Mouse (Mus musculus) cerebellum, postnatal 4 days (tissue): ENCODE results near the gene Nsa2.

Experiments
- DNase-seq, 2 experiments: peaks; one replicate each; pipeline ENCODE4 v3.0.0; 2022; ENCODE audit warnings: low spot score in 2 of 2, mixed read lengths in 1 of 2

Nsa2 gene

GRCm38 (mm10) chr13:97087421-97087820, 50.3 kb downstream of the Nsa2 start:
- no peak for DNase-seq

DNA sequence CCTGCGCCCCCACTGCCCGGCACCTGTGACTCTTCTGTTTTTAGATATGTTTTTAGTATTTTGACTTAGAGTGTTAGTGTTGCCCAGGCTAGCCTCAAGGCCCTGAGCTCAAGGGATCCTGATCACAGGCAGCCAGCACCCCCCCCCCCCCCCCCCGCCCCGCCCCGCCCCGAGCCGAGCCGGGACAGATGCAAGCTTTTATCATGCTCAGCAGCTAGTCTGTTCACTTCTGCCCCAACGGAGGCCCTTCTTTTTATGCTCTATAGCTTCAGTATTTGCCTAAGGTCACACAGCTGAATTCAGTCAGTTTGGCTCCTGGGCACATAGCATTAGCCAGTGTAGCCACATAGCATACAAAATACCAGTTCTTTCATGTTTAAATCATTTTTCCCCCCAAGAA, 51.4 kb downstream of the Nsa2 start:
- no peak for DNase-seq

DNA sequence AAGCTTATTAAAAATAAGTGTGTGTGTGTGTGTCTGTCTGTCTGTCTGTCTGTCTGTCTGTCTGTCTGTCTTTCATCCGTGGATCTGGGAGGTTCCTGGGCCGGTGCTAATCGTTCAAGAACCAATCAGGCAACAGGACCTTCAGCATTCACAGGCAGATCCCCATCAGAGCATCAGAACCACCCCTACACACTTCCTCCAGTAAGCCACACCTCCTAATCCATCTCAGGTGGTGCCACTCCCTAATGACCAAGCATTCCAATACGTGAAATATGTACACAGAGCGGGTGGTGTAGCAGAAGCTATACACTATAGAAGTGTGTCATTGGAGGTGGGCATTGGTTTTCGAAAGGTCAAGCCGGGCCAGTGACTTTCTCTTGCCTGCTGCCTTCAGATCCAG, 55.3 kb downstream of the Nsa2 start:
- no peak for DNase-seq

- no peak for DNase-seq
Observed at GRCm38 (mm10) chr13:97080615-97081014, 57.1 kb downstream of the Nsa2 start.

DNA sequence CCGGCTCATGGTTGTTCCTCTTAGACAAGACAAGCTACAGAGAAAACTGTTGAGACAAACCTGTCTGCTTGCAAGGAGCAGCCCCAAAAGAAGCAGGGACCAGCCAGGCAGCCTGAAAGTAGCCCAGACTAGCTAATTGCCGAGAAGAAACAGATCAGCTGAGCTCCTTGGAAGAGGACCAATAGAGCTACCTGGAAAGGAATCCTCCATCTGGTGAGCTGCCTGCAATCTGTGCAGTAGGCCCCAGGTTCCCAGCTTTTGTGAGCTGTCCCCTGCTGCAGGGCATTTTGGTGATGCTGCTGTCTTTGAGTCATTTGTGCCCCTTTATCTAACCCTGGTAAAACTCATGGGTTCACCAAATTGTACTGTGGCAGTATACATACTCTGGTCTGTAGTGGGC, 57.5 kb downstream of the Nsa2 start:
- DNase-seq: no peak
